Mouse (Mus musculus) bone marrow, adult 2 months (tissue): Measurements from ENCODE around the gene Gemin5.

Source experiments
- CTCF ChIP-seq: fragments of 200-500 bp; IDR thresholded peaks from 2 replicates; pipeline ENCODE4 v1.5.1; 2011; ENCODE audit warnings: low read length, control low read depth; ENCODE audit not compliant: control insufficient read depth, insufficient read depth
- POLR2A ChIP-seq: fragments of 200-500 bp; IDR thresholded peaks from 2 replicates; pipeline ENCODE4 v1.6.1; 2011; ENCODE audit warnings: low read depth, mild to moderate bottlenecking, control low read depth, low read length, borderline replicate concordance; ENCODE audit not compliant: control insufficient read depth

DNA sequence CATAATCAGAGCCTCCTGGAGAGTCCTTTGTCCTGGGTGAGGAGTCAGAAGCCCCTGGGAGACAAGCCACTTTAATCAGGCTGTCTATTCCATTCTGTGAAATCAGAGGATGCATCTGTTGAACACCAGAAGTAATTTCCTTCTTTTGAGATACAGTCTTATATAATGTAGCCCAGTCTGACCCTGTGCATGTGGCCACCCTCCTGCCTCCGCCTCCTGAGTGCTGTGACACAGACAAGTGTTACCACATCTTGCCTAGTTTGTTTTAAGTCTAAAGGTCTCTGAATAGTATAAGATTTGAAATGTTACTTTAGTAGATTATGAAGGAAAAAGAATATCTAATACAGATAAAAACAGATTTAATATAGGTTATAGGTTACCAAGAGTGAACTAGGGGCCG lies 68.3 kb downstream of the Gemin5 start:
- TF ChIP-seq CTCF (no peak), POLR2A (no peak)
